Mouse (Mus musculus) bone marrow macrophage, adult 2 months (primary cell): ENCODE measurements around the gene Flii. TPM values are rescaled to one million over a fixed set of nuclear protein-coding genes. Genes with fewer than 3 reads are reported as not detected.

ENCODE experiments used
- H3K27ac ChIP-seq: 2 replicates; pipeline ENCODE4 v1.5.1; 2012; ENCODE audit warnings: low read depth, low read length; ENCODE audit not compliant: insufficient read depth
- H3K4me1 ChIP-seq: 2 replicates; pipeline ENCODE4 v1.6.1; 2012; ENCODE audit warnings: low read length; ENCODE audit not compliant: control insufficient read depth, insufficient read depth
- H3K4me3 ChIP-seq: 2 replicates; pipeline ENCODE4 v1.5.1; 2012; ENCODE audit warnings: mild to moderate bottlenecking, low read length, moderate library complexity; ENCODE audit not compliant: insufficient read depth
- CTCF ChIP-seq: IDR thresholded peaks from 2 replicates; pipeline ENCODE4 v1.5.1; 2012; ENCODE audit warnings: low read depth, mild to moderate bottlenecking, low read length, moderate library complexity
- POLR2A ChIP-seq: IDR thresholded peaks from 2 replicates; pipeline ENCODE4 v1.6.1; 2012; ENCODE audit warnings: mild to moderate bottlenecking, low read depth, low read length, borderline replicate concordance
- polyA plus RNA-seq: library from polyadenylated mRNA; stranded (reverse); fragments of >200 nt; gene quantifications from 2 replicates; pipeline ENCODE4 v1.2.4, GENCODE M21; 2012; ENCODE audit not compliant: missing spikeins, insufficient read depth, insufficient read length

The Flii gene
- polyA plus RNA-seq, 1 experiment, result 144 TPM

DNA sequence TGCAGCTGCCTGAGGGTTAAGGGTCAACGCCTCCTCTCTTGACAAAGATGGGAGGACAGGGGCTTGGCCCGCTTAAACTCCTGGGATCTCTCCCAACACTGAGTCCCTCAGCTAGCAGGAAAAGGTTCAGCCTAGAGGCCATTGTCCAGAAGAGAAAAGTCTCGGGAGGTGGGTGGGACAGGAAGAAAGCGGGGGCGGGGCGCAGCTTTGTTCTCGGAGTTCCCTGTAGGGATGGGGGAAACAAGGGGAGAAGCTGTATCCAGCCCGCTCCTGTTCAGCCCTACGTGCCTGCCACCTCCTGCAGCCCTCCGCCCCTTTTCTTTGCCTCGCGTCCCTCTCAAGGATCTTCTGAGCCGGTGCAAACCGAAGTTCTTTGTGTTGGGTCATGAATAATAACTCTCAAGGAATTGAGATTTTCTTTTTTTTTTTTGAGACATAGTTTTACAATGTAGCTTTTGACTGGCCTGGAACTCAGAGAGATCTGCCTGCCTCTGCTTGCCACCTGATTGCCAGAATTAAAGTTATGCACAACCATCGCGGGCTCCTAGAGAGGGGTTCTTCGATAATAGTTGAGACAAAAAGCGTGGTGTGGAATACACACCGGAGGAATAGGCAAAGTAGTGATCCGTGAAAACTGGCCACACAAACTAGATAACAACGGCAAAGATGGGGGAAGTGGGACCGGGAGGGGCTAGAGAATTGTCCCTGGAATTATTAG, 28.1 kb downstream of the Flii start:
- TF ChIP-seq CTCF, result no peak
- TF ChIP-seq POLR2A, result no peak
- Histone ChIP-seq H3K4me1 (peaks cover 15% of the 10 kb centered on the region), H3K27ac (no peak overlapping the region), H3K4me3 (peak overlapping the region; percentile 76)

DNA sequence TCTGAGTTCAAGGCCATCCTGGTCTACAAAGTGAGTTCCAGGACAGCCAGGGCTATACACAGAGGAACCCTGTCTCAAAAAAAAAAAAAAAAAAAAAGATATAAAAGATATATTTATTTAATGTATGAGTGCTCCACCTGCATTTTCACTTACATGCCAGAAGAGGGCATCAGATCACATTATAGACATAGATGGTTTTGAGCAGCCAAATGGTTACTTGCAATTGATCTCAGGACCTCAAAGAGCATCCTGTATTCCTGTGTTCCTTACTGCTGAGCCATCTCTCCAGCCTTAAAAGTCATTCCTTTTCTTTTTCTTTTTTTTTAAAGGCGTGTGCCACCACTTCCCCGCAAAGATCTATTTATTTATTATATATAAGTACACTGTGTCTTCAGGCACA, 29.5 kb downstream of the Flii start:
- Histone ChIP-seq H3K4me1 (peaks cover 10% of the 10 kb centered on the region), H3K27ac (no peak overlapping the region), H3K4me3 (no peak overlapping the region)
- no peak for TF ChIP-seq CTCF
- TF ChIP-seq POLR2A, result no peak

DNA sequence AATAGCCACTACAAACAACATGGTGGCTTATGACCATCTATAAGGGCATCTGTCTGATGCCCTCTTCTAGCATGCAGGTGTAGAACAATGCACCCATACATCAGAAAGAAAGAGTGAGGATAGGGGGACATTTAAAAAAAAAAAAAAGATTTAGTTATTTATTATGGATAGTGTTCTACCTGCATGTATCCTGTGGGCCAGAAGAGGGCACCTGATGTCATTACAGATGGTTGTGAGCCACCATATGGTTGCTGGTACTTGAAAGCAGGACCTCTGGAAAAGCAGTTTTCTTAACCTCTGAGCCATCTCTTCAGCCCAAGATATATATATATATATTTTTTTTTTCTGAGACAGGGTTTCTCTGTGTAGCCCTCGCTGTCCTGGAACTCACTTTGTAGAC, 30.9 kb downstream of the Flii start:
- H3K4me3 ChIP-seq, result no peak overlapping the region

More for the DNA sequence above, 30.9 kb downstream of the Flii start:
- TF ChIP-seq POLR2A (no peak), CTCF (no peak)
- Histone ChIP-seq H3K4me1 (peaks cover 10% of the 10 kb centered on the region), H3K27ac (no peak overlapping the region)

Other genes starting within 250 kb of the Flii start
- gene Alkbh5, start 190.9 kb downstream of the Flii start, polyA plus RNA-seq, result 39.2 and 40.4 TPM in 2 replicates
- gene Llgl1, start 27.5 kb downstream of the Flii start, polyA plus RNA-seq, result 17.1 and 17.5 TPM in 2 replicates
- 6.1 and 9.3 TPM in 2 replicates for gene Mief2, start 1.1 kb upstream of the Flii start, polyA plus RNA-seq
- 13.2 and 13.7 TPM in 2 replicates for gene Top3a, start 50.1 kb upstream of the Flii start, polyA plus RNA-seq
- 23.8 and 30.3 TPM in 2 replicates for gene Smcr8, start 50.3 kb upstream of the Flii start, polyA plus RNA-seq
- gene Shmt1, start 84.5 kb upstream of the Flii start, polyA plus RNA-seq, result 1.4 and 4.9 TPM in 2 replicates
- 20.4 and 20.6 TPM in 2 replicates for gene Dhrs7b, start 103.4 kb upstream of the Flii start, polyA plus RNA-seq
- 19.4 and 20.8 TPM in 2 replicates for gene Tmem11, start 152.0 kb upstream of the Flii start, polyA plus RNA-seq
- 15.5 and 19.2 TPM in 2 replicates for gene Natd1, start 187.5 kb upstream of the Flii start, polyA plus RNA-seq
- gene Map2k3, start 204.8 kb upstream of the Flii start, polyA plus RNA-seq, result 47.3 and 52.8 TPM in 2 replicates